19 mouse cellular contexts compared by ENCODE assay signal in genomic region chr8:115097988-115098562, GRCm38 (mm10).
DNase-seq lines count a peak whose midpoint lies in the region; ATAC-seq and TF ChIP-seq lines count a peak whose summit lies in the region.
"Had no signal": no experiment of that assay in that cellular context is flagged by ENCODE, and none has a peak within 500 bp of the region (broad histone marks: within the 10 kb centered on the region; RNA-seq: fewer than 3 reads in every experiment).

No protein-coding gene starts in this region.

- no peak overlapping the region for H3K9ac ChIP-seq in heart, embryonic 14.5 days (ENCODE audit: low read length)
- no peak overlapping the region for H3K9ac ChIP-seq in limb, embryonic 13.5 days
- no peak overlapping the region for H3K9ac ChIP-seq in limb, embryonic 14.5 days (ENCODE audit: low read depth, low read length, severe bottlenecking)
- H3K9ac ChIP-seq: hindbrain, embryonic 13.5 days; intestine, embryonic 15.5 days; limb, embryonic 12.5 days; liver, postnatal 0 days; neural tube, embryonic 12.5 days had no signal

- no peak for TF ChIP-seq CTCF in cerebellum, adult 2 months (IDR thresholded peaks at IDR 0.05; ENCODE audit: borderline replicate concordance, insufficient read depth, low read depth, low read length)

- TF ChIP-seq POLR2A in limb, embryonic 14.5 days (IDR thresholded peaks at IDR 0.05; ENCODE audit: borderline replicate concordance, extremely low read depth, insufficient read depth, insufficient read length), result no peak
- no peak for TF ChIP-seq POLR2A in cerebellum, adult 2 months (IDR thresholded peaks at IDR 0.05; ENCODE audit: borderline replicate concordance, insufficient read depth, low read length)

- H3K4me2 ChIP-seq in heart, embryonic 14.5 days (ENCODE audit: low read length), result no peak overlapping the region
- H3K4me2 ChIP-seq in limb, embryonic 13.5 days (replicated peaks), result no peak overlapping the region
- H3K4me2 ChIP-seq in limb, embryonic 14.5 days (replicated peaks; ENCODE audit: low read depth, low read length, severe bottlenecking), result no peak overlapping the region; the same call in 1 of the 2 replicates
- H3K4me2 ChIP-seq: hindbrain, embryonic 13.5 days; intestine, embryonic 15.5 days; limb, embryonic 12.5 days; neural tube, embryonic 12.5 days had no signal

- no peaks in the 10 kb centered on the region for H3K36me3 ChIP-seq in heart, embryonic 14.5 days (ENCODE audit: control insufficient read depth, insufficient read depth, low read length)
- no peaks in the 10 kb centered on the region for H3K36me3 ChIP-seq in limb, embryonic 13.5 days
- no peaks in the 10 kb centered on the region for H3K36me3 ChIP-seq in limb, embryonic 10.5 days
- H3K36me3 ChIP-seq in limb, embryonic 14.5 days (ENCODE audit: control insufficient read depth, insufficient read depth, low read length), result no peaks in the 10 kb centered on the region
- H3K36me3 ChIP-seq: hindbrain, embryonic 13.5 days; intestine, embryonic 15.5 days; limb, embryonic 12.5 days; neural tube, embryonic 12.5 days had no signal

- peaks cover 5 to 13% of the 10 kb centered on the region in 2 experiments; a peak in 2 of 4 replicates for H3K4me1 ChIP-seq in heart, embryonic 14.5 days (ENCODE audit: control insufficient read depth in 2 of 2, insufficient read depth in 2 of 2, low read length in 2 of 2)
- H3K4me1 ChIP-seq in limb, embryonic 13.5 days, result peaks cover 13% of the 10 kb centered on the region
- H3K4me1 ChIP-seq in limb, embryonic 10.5 days, result no peaks in the 10 kb centered on the region
- peaks cover 11% of the 10 kb centered on the region for H3K4me1 ChIP-seq in limb, embryonic 14.5 days (ENCODE audit: control insufficient read depth, insufficient read depth, low read length)
- H3K4me1 ChIP-seq in cerebellum, adult 2 months (ENCODE audit: control insufficient read depth, insufficient read depth, low read length), result no peaks in the 10 kb centered on the region
- H3K4me1 ChIP-seq: hindbrain, embryonic 13.5 days; neural tube, embryonic 12.5 days had no signal

- 33% methylated on average over 9 of the region's 9 CpGs for WGBS in heart, embryonic 14.5 days
- WGBS in limb, embryonic 13.5 days, result 53% methylated on average over 9 of the region's 9 CpGs
- WGBS in limb, embryonic 10.5 days, result 85% methylated on average over 9 of the region's 9 CpGs
- 38% methylated on average over 9 of the region's 9 CpGs for WGBS in limb, embryonic 14.5 days
- WGBS in cerebellum, adult 2 months, result 58% methylated on average over 9 of the region's 9 CpGs

- no peak for DNase-seq in heart, postnatal 14 days
- DNase-seq in limb, embryonic 10.5 days (ENCODE audit: low spot score), result no peak
- peak; percentile 31 to 35 for DNase-seq in adrenal gland, postnatal 36 days
- DNase-seq in limb, embryonic 14.5 days (ENCODE audit: low spot score), result peak; percentile 48
- DNase-seq in cerebellum, adult 2 months, result no peak
- DNase-seq in thymus, postnatal 10 days (ENCODE audit: low spot score in 2 of 2), result no peak
- DNase-seq: cerebellum, adult 8-10 months; liver, postnatal 0 days; retina, postnatal 1 day; thymus, postnatal 36 days had no signal

- no peaks in the 10 kb centered on the region for H3K27me3 ChIP-seq in heart, embryonic 14.5 days (ENCODE audit: control insufficient read depth, insufficient read depth, low read length)
- peaks cover 34% of the 10 kb centered on the region for H3K27me3 ChIP-seq in limb, embryonic 13.5 days
- H3K27me3 ChIP-seq in limb, embryonic 10.5 days (ENCODE audit: low read depth, poor library complexity, severe bottlenecking), result peaks cover 7% of the 10 kb centered on the region; the same call in 1 of the 2 replicates
- no peaks in the 10 kb centered on the region for H3K27me3 ChIP-seq in limb, embryonic 14.5 days (ENCODE audit: control insufficient read depth, insufficient read depth, low read length)
- H3K27me3 ChIP-seq in cerebellum, adult 2 months (ENCODE audit: control insufficient read depth, insufficient read depth, low read length), result no peaks in the 10 kb centered on the region
- H3K27me3 ChIP-seq: intestine, embryonic 15.5 days; neural tube, embryonic 12.5 days had no signal

- no peaks in the 10 kb centered on the region for H3K9me3 ChIP-seq in heart, embryonic 14.5 days (ENCODE audit: control insufficient read depth, low read length)
- H3K9me3 ChIP-seq in limb, embryonic 13.5 days, result no peaks in the 10 kb centered on the region
- no peaks in the 10 kb centered on the region for H3K9me3 ChIP-seq in limb, embryonic 10.5 days (replicated peaks)
- H3K9me3 ChIP-seq in limb, embryonic 14.5 days (ENCODE audit: control insufficient read depth, low read length), result no peaks in the 10 kb centered on the region
- H3K9me3 ChIP-seq: hindbrain, embryonic 13.5 days; intestine, embryonic 15.5 days; limb, embryonic 12.5 days; neural tube, embryonic 12.5 days had no signal

- no peak overlapping the region for H3K4me3 ChIP-seq in heart, embryonic 14.5 days (ENCODE audit: control insufficient read depth in 1 of 2, insufficient read depth in 1 of 2, low read depth in 1 of 2, low read length in 2 of 2)
- no peak overlapping the region for H3K4me3 ChIP-seq in limb, embryonic 13.5 days
- no peak overlapping the region for H3K4me3 ChIP-seq in limb, embryonic 10.5 days
- no peak overlapping the region for H3K4me3 ChIP-seq in limb, embryonic 14.5 days (replicated peaks; ENCODE audit: low read length)
- no peak overlapping the region for H3K4me3 ChIP-seq in cerebellum, adult 2 months (replicated peaks; ENCODE audit: insufficient read depth, low read depth, low read length)
- H3K4me3 ChIP-seq: hindbrain, embryonic 13.5 days; intestine, embryonic 15.5 days; left cerebral cortex, adult 2 months; limb, embryonic 12.5 days; neural tube, embryonic 12.5 days had no signal

- H3K27ac ChIP-seq in heart, embryonic 14.5 days (replicated peaks in 1 of 2; ENCODE audit: control insufficient read depth in 1 of 2, insufficient read depth in 1 of 2, low read depth in 2 of 2, low read length in 2 of 2), result no peak overlapping the region
- H3K27ac ChIP-seq in limb, embryonic 13.5 days, result no peak overlapping the region
- no peak overlapping the region for H3K27ac ChIP-seq in limb, embryonic 10.5 days
- no peak overlapping the region for H3K27ac ChIP-seq in limb, embryonic 14.5 days (replicated peaks; ENCODE audit: low read depth, low read length)
- H3K27ac ChIP-seq in cerebellum, adult 2 months (ENCODE audit: insufficient read depth, low read length), result no peak overlapping the region
- H3K27ac ChIP-seq: hindbrain, embryonic 13.5 days; intestine, embryonic 15.5 days; left cerebral cortex, adult 2 months; limb, embryonic 12.5 days; neural tube, embryonic 12.5 days; stomach, postnatal 0 days had no signal

- intact Hi-C loops in heart, postnatal 14 days (cut with DNase I), result loop anchor here (2.0 kb wide), 2 partner anchors 51 to 611 kb away; no protein-coding TSS in a partner anchor

- ATAC-seq in heart, embryonic 14.5 days (ENCODE audit: insufficient number of reproducible peaks, insufficient read depth, low FRiP score, low read depth), result 0 out of 2 replicates have a peak, but pooled peaks have one; percentile 46
- peak; percentile 51 for ATAC-seq in limb, embryonic 13.5 days (ENCODE audit: low FRiP score, low read depth)
- peak; percentile 77 for ATAC-seq in limb, embryonic 14.5 days (ENCODE audit: low FRiP score, low read depth)
- ATAC-seq: forebrain, embryonic 14.5 days; intestine, embryonic 15.5 days; liver, postnatal 0 days had no signal

Comparison
In these comparisons a context has a peak if more than half of its experiments do, and no peak if none do; other contexts are left out.
1. DNase-seq: peak in adrenal gland, postnatal 36 days (2 of 2) and limb, embryonic 14.5 days (single experiment); none in heart, postnatal 14 days (0 of 2), limb, embryonic 10.5 days (single experiment), cerebellum, adult 2 months (0 of 2) and thymus, postnatal 10 days (0 of 2).
2. Peak in every context shown above with its lines, with median percentiles within 50 percentile points of each other: ATAC-seq.